Mouse (Mus musculus): ENCODE data around the gene Efna1. TPM values are rescaled to one million over a fixed set of nuclear protein-coding genes. Genes with fewer than 3 reads are reported as not detected.

Gene Efna1
- total and polyA plus RNA-seq, 3 experiments = not detected

GRCm38 (mm10) chr3:89254994-89255393, 25.9 kb downstream of the Efna1 start:
- Histone ChIP-seq H3K36me3 (ENCODE audit: control insufficient read depth in 1 of 2, insufficient read depth in 2 of 2, low read length in 2 of 2) (peaks cover 0 to 20% of the 10 kb centered on the region in 2 experiments; a peak in 2 of 4 replicates), H3K27me3 (ENCODE audit: control insufficient read depth in 1 of 2, insufficient read depth in 2 of 2, low read length in 2 of 2) (peaks cover 29% of the 10 kb centered on the region in 2 experiments), H3K79me2 (ENCODE audit: control insufficient read depth, insufficient read depth, low read length, poor library complexity) (no peaks in the 10 kb centered on the region), H3K27ac (ENCODE audit: control insufficient read depth, low read depth, low read length) (no peak overlapping the region), H3K4me1 (ENCODE audit: control insufficient read depth in 1 of 2, insufficient read depth in 2 of 2, low read length in 2 of 2) (peaks cover 5 to 23% of the 10 kb centered on the region in 2 experiments; a peak in 3 of 4 replicates), H3K4me3 (ENCODE audit: control insufficient read depth in 1 of 2, insufficient read depth in 1 of 2, low read depth in 2 of 2, low read length in 2 of 2) (no peak overlapping the region), H3K9ac (ENCODE audit: control insufficient read depth, low read depth, low read length, poor library complexity, severe bottlenecking) (no peak overlapping the region), H3K9me3 (replicated peaks; ENCODE audit: insufficient read depth, low read length) (no peaks in the 10 kb centered on the region)
- DNase-seq (ENCODE audit: low read depth, low spot score) = peak; percentile 74
- TF ChIP-seq BHLHE40 (IDR thresholded peaks at IDR 0.05; ENCODE audit: borderline replicate concordance, low read depth, low read length) (no peak), EP300 (IDR thresholded peaks at IDR 0.05; ENCODE audit: low read depth in 1 of 2, low read length in 2 of 2) (peak in 1 of 2 experiments; percentile 36; a peak in 1 of 4 replicates), TCF12 (IDR thresholded peaks at IDR 0.05; ENCODE audit: low read depth, low read length) (peak; percentile 24; the same call in 1 of the 2 replicates), POLR2A (IDR thresholded peaks at IDR 0.05; ENCODE audit: control insufficient read depth in 1 of 2, insufficient read depth in 1 of 2, low read depth in 1 of 2, low read length in 2 of 2, poor library complexity in 1 of 2) (no peak), RCOR1 (IDR thresholded peaks at IDR 0.05; ENCODE audit: low read depth, low read length) (peak; percentile 88), TAL1 (IDR thresholded peaks at IDR 0.05; ENCODE audit: low read length) (peak; percentile 40; the same call in 1 of the 2 replicates), MYC (IDR thresholded peaks at IDR 0.05; ENCODE audit: low read depth, low read length) (0 out of 2 replicates have a peak, but pooled peaks have one; percentile 51), ZC3H11A (IDR thresholded peaks at IDR 0.05; ENCODE audit: low read depth, low read length) (no peak), GATA1 (IDR thresholded peaks at IDR 0.05; ENCODE audit: low read depth, low read length) (peak; percentile 27; the same call in 1 of the 2 replicates)

- Histone ChIP-seq H3K4me3 (ENCODE audit: control insufficient read depth in 1 of 2, insufficient read depth in 1 of 2, low read depth in 2 of 2, low read length in 2 of 2) (no peak overlapping the region), H3K9me3 (replicated peaks; ENCODE audit: insufficient read depth, low read length) (no peaks in the 10 kb centered on the region), H3K9ac (ENCODE audit: control insufficient read depth, low read depth, low read length, poor library complexity, severe bottlenecking) (peak overlapping the region; percentile 3; the same call in 1 of the 2 replicates), H3K4me1 (ENCODE audit: control insufficient read depth in 1 of 2, insufficient read depth in 2 of 2, low read length in 2 of 2) (peaks cover 15 to 31% of the 10 kb centered on the region in 2 experiments; a peak in 3 of 4 replicates), H3K27ac (ENCODE audit: control insufficient read depth, low read depth, low read length) (no peak overlapping the region), H3K27me3 (ENCODE audit: control insufficient read depth in 1 of 2, insufficient read depth in 2 of 2, low read length in 2 of 2) (peaks cover 0 to 4% of the 10 kb centered on the region in 2 experiments; a peak in 3 of 4 replicates), H3K79me2 (ENCODE audit: control insufficient read depth, insufficient read depth, low read length, poor library complexity) (peaks cover 11% of the 10 kb centered on the region), H3K36me3 (ENCODE audit: control insufficient read depth in 1 of 2, insufficient read depth in 2 of 2, low read length in 2 of 2) (peaks cover 7 to 31% of the 10 kb centered on the region in 2 experiments; a peak in 3 of 4 replicates)
- peak; percentile 81 for TF ChIP-seq SIN3A (IDR thresholded peaks at IDR 0.05; ENCODE audit: low read length)
- TF ChIP-seq POLR2A (IDR thresholded peaks at IDR 0.05; ENCODE audit: control insufficient read depth in 1 of 2, insufficient read depth in 1 of 2, low read depth in 1 of 2, low read length in 2 of 2, poor library complexity in 1 of 2) = no peak
- TF ChIP-seq CTCF (IDR thresholded peaks at IDR 0.05 in 2 of 3, conservative IDR thresholded peaks at IDR 0.05 in 1 of 3; ENCODE audit: control insufficient read depth in 1 of 3, insufficient read depth in 1 of 3, low read depth in 2 of 3, low read length in 3 of 3, poor library complexity in 1 of 3, severe bottlenecking in 1 of 3) = peak in 2 of 3 experiments; percentile 4 to 13; a peak in 2 of 6 replicates
- no peak for TF ChIP-seq ZC3H11A (IDR thresholded peaks at IDR 0.05; ENCODE audit: low read depth, low read length)
- 0 out of 2 replicates have a peak, but pooled peaks have one; percentile 14 for TF ChIP-seq ELF1 (IDR thresholded peaks at IDR 0.05; ENCODE audit: low read depth, low read length)
- TF ChIP-seq TCF12 (IDR thresholded peaks at IDR 0.05; ENCODE audit: low read depth, low read length) = peak; percentile 43; the same call in 1 of the 2 replicates
- TF ChIP-seq MAX (IDR thresholded peaks at IDR 0.05; ENCODE audit: low read length) = peak; percentile 84
- TF ChIP-seq ETS1 (IDR thresholded peaks at IDR 0.05; ENCODE audit: low read depth, low read length) = peak; percentile 47
- peak; percentile 15 to 50; a peak in 2 of 4 replicates for TF ChIP-seq EP300 (IDR thresholded peaks at IDR 0.05; ENCODE audit: low read depth in 1 of 2, low read length in 2 of 2)
- TF ChIP-seq MXI1 (IDR thresholded peaks at IDR 0.05; ENCODE audit: low read depth, low read length) = peak; percentile 95
- no peak for TF ChIP-seq ZNF384 (IDR thresholded peaks at IDR 0.05; ENCODE audit: low read depth, low read length)
- TF ChIP-seq MYC (IDR thresholded peaks at IDR 0.05; ENCODE audit: low read depth, low read length) = peak; percentile 89
- peak; percentile 50; the same call in 1 of the 2 replicates for TF ChIP-seq USF1 (IDR thresholded peaks at IDR 0.05; ENCODE audit: low read depth, low read length)
- peak; percentile 69; the same call in 1 of the 2 replicates for TF ChIP-seq BHLHE40 (IDR thresholded peaks at IDR 0.05; ENCODE audit: borderline replicate concordance, low read depth, low read length)
- DNase-seq (ENCODE audit: low read depth, low spot score) = peak; percentile 68
Observed at GRCm38 (mm10) chr3:89251365-89251895, 29.5 kb downstream of the Efna1 start.

Data from MEL (cell line).